Mouse (Mus musculus): ENCODE measurements around the gene Erc2.

The Erc2 gene

DNA sequence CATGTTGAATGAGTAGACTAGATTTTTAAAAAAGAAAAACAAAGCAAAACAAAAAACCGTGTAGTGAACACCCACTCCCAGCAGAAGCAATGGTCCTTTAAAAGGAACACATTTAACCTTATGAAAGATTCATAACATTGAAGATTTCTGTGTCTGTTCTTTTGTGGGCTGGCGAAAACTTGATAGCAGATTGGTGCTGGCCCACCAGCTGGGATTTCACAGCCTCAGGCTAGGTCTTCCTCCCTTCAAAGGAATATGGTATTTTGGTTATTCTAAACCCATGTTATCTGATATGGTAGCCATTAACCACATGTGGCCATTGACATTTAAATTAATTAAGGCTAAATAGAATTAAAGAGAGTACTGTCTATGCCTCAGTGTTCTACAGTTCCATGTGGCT, 205.9 kb downstream of the Erc2 start:
- DNase-seq (ENCODE audit: low read depth, low spot score): no peak

GRCm38 (mm10) chr14:27832196-27832595, 210.0 kb downstream of the Erc2 start:
- DNase-seq (ENCODE audit: low read depth, low spot score): no peak

GRCm38 (mm10) chr14:27835351-27835750, 213.1 kb downstream of the Erc2 start:
- DNase-seq (ENCODE audit: low read depth, low spot score): no peak

GRCm38 (mm10) chr14:27837601-27838105, 215.4 kb downstream of the Erc2 start:
- DNase-seq (ENCODE audit: low read depth, low spot score): no peak

GRCm38 (mm10) chr14:27840120-27840519, 217.9 kb downstream of the Erc2 start:
- DNase-seq (ENCODE audit: low read depth, low spot score): no peak

- no peak for DNase-seq (ENCODE audit: low read depth, low spot score)
Measured at GRCm38 (mm10) chr14:27846875-27847274, 224.6 kb downstream of the Erc2 start.

DNA sequence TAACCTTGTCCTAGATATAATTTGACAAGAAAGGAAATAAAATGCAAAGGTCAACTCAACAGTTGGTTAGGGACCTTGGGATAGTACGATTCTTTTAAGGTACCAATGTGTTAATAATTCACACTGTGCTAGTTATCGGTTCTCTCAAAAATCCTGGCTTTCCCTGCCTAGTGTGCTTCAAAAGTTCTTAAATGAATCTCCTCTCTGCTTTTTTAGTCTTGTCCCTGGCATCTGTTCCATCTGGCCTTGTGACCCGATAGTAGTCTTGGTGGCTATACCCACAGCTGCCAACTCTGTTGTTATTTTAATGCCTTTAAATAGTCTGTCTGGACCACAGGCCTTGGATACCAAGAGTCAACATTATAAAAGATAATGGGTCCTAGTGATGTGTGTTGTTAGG, 225.1 kb downstream of the Erc2 start:
- no peak for DNase-seq (ENCODE audit: low read depth, low spot score)

GRCm38 (mm10) chr14:27851231-27851630, 229.0 kb downstream of the Erc2 start:
- no peak for DNase-seq (ENCODE audit: low read depth, low spot score)

DNA sequence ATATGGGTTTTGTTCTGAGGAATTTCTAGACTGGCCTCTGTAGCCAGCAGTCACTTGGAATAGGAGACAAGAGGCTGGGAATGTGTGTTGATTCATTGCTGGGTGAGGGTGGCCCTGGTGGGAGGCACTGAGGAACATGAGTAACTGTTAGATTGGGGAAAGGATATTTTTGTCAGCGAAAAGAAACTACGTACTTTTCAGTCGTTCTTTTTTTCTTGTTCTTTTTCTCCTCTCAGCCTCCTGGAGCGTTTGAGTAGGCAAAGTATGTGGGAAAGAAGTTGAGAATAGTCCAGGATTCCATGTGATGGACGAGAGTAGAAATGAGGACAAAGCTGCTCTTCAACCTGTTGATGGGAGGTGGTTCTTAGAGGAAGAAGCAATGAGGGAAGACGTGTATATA, 230.4 kb downstream of the Erc2 start:
- DNase-seq (ENCODE audit: low read depth, low spot score): no peak

GRCm38 (mm10) chr14:27860371-27861046, 238.3 kb downstream of the Erc2 start:
- DNase-seq (ENCODE audit: low read depth, low spot score): no peak

DNA sequence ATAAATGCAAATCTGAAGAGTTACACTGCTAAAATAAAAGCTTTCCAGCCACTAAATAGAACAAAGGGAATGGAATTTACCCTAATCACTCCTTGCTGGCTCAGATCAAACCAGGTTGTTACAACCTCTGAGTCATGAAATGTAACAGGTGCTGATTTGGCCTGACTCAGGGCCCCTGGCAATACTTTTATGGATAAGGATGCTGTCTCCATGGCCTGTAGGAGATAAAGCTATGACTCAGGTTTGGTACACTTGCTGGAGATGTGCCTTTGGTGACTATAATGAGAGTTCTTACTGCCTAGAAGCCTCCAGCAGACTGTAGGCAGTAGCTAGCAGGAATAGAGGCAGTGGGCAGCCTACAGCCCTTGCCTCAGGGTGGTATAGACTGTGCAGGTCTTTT, 240.1 kb downstream of the Erc2 start:
- no peak for DNase-seq (ENCODE audit: low read depth, low spot score)

DNA sequence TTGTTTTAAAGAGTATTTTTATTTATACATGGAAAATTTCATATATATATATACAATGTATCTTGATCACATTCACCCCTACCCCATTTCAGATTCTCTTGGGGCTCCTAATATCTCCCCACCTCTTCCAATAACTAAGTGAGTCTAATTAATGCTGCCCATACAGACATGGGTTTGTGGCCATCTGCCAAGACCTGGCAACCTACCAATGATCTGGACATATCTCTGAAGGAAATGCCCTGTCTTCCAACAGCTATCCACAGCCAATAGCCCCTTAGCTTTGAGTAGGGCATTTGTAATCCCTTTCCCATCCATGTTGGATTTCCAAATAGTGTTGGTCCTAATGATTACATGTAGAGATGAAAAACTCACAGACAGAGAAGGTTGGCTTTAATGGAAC, 245.2 kb downstream of the Erc2 start:
- DNase-seq (ENCODE audit: low read depth, low spot score): no peak

DNA sequence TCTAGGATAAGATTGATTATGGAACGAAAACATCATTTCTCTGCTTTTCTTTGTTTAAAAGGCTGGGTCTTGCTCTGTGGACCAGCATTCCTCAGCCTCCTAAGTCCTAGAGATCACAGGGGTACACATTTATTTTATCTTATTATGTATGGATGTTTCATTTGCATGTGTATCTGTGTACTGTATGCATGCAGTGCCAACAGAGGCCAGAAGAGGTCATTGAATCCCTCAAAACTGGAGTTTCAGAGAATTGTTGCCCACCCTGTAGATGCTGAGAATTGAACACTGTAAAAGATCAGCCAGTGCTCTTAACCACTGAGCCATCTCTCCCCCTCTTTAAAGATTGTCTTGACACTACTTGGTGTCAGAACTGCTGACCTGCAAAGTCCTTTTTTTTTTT, 251.4 kb downstream of the Erc2 start:
- DNase-seq (ENCODE audit: low read depth, low spot score): peak; percentile 6

DNA sequence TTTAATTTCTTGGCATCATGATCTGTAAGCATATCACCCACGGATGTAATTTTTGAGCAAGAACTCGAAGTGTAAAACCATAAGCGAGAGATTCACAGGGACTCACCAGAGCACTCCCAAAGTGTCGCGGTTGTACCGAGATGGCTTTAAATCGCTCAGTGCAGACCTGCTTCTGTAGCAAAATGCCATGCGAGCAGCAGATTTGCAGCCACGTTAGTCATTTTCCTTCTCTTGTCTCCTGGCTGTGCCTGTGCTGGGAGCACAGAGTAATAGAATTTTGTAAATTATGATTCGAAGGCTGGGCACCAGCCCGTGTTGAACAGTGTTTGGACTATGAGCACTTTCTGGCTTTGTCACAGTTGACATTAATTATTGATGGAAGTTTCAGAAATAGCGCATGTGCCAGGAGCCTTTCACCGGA, 253.8 kb downstream of the Erc2 start:
- no peak for DNase-seq (ENCODE audit: low read depth, low spot score)

DNA sequence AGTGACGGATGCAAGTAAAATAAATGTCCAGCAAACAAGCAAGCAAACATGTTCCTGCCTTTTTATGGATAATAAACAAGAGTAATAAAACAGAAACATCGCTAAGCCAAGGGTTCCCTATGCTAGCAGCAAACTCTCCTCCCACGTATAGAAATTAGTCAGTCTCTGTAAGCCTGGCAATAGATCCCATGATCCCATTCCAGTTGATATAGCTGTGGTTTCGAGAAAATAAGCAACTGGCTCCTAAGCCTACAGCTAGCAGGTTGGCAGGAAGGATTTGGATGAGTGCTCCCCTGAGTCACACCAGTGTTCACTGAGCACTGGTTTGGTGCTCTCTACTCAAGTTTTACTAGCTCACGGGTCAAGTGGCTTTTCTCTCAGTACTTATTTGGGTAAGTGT, 259.7 kb downstream of the Erc2 start:
- no peak for DNase-seq (ENCODE audit: low read depth, low spot score)

- DNase-seq (ENCODE audit: low read depth, low spot score): peak; percentile 53
Measured at GRCm38 (mm10) chr14:27886337-27886736, 264.1 kb downstream of the Erc2 start.

- DNase-seq (ENCODE audit: low read depth, low spot score): no peak
Measured at GRCm38 (mm10) chr14:27887488-27887887, 265.3 kb downstream of the Erc2 start.

- DNase-seq (ENCODE audit: low read depth, low spot score): no peak
Measured at GRCm38 (mm10) chr14:27889650-27890049, 267.4 kb downstream of the Erc2 start.

GRCm38 (mm10) chr14:27892416-27892815, 270.2 kb downstream of the Erc2 start:
- no peak for DNase-seq (ENCODE audit: low read depth, low spot score)

DNA sequence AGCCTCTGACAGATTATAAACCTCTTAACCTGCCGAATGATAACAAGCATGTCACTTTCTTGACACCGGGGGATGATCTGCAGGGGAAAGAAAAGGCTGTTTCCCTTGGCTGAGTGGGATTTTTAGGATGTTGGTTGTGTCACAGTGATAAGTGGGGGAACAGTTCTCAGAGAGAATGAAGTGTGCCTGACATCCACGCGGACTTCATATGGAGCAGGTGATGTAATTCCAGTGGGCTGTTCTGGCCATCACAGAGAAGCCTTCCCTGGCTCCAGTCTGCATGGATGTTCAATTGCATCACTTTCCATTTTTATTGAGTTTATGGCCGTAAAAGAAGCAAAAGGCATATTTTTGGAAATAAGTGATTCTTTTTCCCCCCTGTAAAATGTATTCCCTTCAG, 279.5 kb downstream of the Erc2 start:
- no peak for DNase-seq (ENCODE audit: low read depth, low spot score)

DNA sequence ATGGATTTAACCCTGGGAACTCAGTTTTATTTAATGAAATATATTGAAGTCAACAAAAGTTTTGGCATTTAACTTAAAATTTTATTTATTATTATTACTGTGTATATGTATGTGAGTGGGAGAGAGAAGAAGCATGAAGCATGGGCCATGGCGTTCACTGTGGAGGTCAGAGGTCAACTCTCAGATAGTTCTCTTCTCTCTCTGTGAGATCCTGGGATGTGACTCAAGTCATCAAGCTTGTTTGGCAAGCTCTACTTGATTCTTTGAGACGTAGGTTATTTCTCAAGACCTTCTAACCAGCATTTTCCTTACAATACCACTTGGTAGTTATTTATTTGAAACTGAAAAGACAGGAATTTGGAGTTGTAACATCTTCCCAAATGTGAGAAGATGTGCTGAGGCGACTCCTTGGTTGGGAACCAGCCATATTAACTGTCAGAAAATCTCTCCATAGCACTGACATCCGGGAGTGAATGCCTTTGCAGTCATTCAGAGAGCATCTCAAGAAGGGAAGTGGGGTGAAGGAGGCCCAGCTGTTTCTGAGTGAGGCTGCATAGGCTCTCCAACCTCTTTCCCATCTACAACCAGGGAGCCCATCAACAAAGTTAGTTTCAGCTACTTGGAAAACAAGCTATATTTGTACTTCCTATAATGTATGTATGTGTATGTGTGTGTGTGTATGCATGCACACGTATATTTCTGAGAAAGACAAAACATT, 299.6 kb downstream of the Erc2 start:
- no peak for DNase-seq (ENCODE audit: low read depth, low spot score)

GRCm38 (mm10) chr14:27927369-27927768, 305.1 kb downstream of the Erc2 start:
- no peak for DNase-seq (ENCODE audit: low read depth, low spot score)

GRCm38 (mm10) chr14:27933533-27933932, 311.3 kb downstream of the Erc2 start:
- no peak for DNase-seq (ENCODE audit: low read depth, low spot score)

Measured in ZHBTc4 (cell line).